Mouse (Mus musculus) thymus, adult 2 months (tissue): ENCODE results near the gene Polr3h.

Experiments
- CTCF ChIP-seq: fragments of 200-500 bp; IDR thresholded peaks from 2 replicates; pipeline ENCODE4 v1.5.1; 2012; ENCODE audit warnings: mild to moderate bottlenecking, control low read depth, low read length, moderate library complexity, borderline replicate concordance; ENCODE audit not compliant: control insufficient read depth, poor library complexity, insufficient read depth; ENCODE audit errors: extremely low read depth
- POLR2A ChIP-seq: fragments of 200-500 bp; IDR thresholded peaks from 2 replicates; pipeline ENCODE4 v1.6.1; 2012; ENCODE audit warnings: mild to moderate bottlenecking, low read length, control low read depth, moderate library complexity; ENCODE audit not compliant: control insufficient read depth, poor library complexity, insufficient read depth; ENCODE audit errors: extremely low read depth

- TF ChIP-seq POLR2A = no peak
- TF ChIP-seq CTCF = no peak
These were observed 13.5 kb downstream of the Polr3h start for GRCm38 (mm10) chr15:81912498-81912897.
